Mouse (Mus musculus): Measurements from ENCODE around the gene Tbx10.
A peak's percentile ranks its signal among the peaks of the same experiment; 100 is the strongest.

Gene Tbx10

DNA sequence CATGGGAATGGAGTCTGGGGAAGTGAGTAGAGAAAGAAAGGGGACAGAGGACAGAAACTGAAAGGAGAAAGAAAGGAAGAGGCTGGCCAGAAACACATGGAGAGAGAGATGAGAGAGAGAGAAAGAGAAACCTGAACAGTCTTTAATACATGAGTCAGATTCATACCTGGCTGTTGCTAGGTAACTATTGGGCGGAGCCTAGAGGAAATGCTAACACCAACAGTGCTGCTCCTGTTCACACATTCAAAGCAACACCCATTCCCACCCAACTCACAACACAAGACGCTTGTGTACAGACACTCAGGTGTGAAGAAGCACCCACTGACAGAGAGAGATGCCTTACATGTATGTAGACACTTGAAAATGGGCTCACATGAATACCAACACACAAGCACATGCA is 16.7 kb upstream of the Tbx10 start:
- DNase-seq (ENCODE audit: low read depth, low spot score) = no peak

GRCm38 (mm10) chr19:3980309-3980708 is 12.2 kb upstream of the Tbx10 start:
- peak; percentile 48 for DNase-seq (ENCODE audit: low read depth, low spot score)

DNA sequence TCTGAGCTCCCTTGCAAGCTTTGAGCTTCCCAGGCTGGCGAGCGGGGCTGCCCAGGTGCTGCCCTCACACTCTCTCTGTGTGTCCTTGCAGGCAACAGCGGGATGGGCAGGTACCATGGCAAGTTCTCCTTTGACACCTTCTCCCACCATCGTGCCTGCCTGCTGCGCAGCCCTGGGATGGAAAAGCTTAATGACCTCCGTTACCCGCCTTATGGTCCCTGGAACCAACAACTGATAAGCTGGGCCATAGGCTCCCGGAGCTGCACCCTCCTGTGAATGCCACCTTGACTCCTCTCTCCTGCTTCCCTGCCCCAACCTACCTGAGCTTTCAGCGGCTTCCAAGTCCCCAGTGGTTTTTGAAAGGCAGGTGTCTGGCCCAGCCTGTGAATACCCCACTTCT is 11.6 kb upstream of the Tbx10 start:
- DNase-seq (ENCODE audit: low read depth, low spot score) = no peak

DNA sequence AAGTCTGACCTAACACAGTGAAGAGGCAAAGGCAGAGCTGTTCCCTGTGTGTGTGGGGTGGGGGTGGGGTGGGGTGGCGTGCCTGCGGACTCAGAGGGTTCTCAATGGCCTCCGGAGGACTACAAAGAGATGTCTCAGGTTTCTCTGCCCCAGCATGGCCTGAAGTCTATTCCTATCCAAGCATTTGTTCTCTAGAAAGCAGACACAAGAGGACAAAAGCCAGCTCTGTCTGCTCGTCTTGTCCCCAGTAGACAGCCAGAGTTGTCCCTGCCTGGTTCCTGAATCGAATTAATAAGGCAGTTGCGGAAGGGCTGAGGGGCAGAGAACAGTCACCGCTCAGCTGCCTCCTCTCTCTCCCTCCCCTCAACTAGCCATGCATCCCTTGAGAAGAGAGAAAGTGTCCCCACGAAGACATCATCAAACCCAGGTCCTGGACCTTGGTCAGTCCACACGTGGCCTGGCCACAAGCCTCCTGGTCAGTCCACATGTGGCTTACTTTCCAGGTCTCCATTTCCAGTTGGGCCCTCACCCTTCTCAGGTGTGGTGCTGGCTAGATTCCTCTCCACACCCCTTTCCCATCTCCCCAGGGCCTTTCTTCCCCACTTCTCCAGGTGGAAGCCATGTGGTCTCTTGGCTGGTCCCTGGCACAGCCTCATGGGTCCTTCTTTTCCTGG is 8.9 kb upstream of the Tbx10 start:
- DNase-seq (ENCODE audit: low read depth, low spot score) = no peak

GRCm38 (mm10) chr19:3985261-3985681 is 7.3 kb upstream of the Tbx10 start:
- DNase-seq (ENCODE audit: low read depth, low spot score) = no peak

DNA sequence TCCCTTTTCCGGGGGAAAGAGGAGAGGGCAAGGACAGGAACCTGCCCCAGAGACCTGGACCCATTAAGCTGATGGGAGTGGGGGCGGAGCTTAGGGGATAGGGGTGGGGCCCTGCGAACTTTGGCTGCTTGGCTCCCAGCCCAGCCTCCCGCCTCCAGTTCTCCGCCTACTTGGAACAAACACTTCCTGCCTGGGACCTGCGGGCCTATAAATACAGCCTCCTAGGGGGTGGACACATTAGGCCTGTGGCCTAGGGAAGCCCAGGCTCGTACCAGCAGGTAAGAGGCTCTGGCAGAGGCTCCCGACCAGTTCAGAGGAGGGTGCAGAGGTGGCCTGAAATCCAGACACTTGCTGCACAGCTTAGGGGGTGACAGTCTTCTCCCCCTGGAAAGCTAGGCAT is 6.2 kb upstream of the Tbx10 start, which contains the start of gene Acy3:
Acy3 (plus strand) TSS at position 237 of the 400 bp plus-strand sequence.
- DNase-seq (ENCODE audit: low read depth, low spot score) = no peak

DNA sequence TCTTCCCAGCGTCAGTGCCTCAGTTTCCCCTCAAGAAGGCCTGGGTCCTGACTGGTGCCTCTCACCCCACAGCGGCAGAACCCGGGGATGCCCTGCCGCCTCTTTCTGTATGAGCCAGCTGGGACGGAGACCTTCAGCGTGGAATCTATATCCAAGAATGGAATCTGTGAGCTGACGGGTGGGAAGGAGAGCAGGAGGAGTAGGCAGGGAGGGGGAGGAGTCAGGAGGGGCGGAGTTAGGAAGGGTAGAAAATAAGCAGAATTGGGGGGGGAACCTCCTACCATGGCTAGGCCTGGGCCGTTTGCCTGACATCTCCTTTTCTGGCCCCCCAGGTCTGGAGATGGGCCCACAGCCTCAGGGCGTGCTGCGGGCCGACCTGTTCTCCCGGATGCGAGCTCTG is 4.5 kb upstream of the Tbx10 start:
- no peak for DNase-seq (ENCODE audit: low read depth, low spot score)

DNA sequence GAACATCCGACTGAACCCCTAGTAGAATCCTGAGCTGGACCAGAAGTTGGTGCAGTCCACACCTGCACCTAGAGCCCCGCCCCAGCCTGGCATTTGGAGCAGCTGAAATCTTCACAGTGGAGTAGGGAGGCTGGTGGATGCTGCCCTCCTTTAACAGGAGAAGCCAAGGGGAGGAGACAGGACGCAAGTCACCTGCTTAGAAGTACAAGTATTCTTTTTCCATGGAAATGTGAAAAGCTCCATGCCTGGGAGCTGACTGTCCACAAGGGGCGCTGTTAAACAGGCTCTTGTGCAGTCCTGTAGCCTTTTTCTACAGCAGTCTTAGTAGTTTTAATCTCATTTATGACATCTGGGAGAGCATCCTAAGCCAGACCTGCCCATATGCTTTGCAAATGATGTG is 3.8 kb upstream of the Tbx10 start:
- DNase-seq (ENCODE audit: low read depth, low spot score) = no peak

GRCm38 (mm10) chr19:3990804-3991203 is 1.7 kb upstream of the Tbx10 start:
- no peak for DNase-seq (ENCODE audit: low read depth, low spot score)

GRCm38 (mm10) chr19:3991562-3991961 is 990 bp upstream of the Tbx10 start:
- DNase-seq (ENCODE audit: low read depth, low spot score) = no peak

GRCm38 (mm10) chr19:3991966-3992365 is 586 bp upstream of the Tbx10 start:
- no peak for DNase-seq (ENCODE audit: low read depth, low spot score)

DNA sequence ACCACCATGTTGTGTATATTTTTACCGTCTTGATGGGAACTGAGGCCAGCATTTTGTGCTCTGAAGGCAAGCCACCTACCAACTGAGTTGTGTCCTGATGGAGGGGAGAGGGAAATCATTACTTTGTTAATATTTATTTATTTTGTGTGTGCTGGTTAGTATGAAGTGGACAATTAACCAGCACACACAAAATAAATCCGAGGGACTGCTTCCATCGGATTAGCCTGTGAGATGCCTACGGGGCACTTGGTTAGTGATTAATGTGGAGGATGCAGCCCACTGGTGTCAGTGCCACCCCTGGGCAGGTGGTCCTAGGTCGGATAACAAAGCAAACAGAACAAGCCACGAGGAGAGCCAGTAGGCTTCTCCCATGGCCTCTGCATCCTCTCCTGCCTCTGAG is 2.4 kb downstream of the Tbx10 start:
- no peak for DNase-seq (ENCODE audit: low read depth, low spot score)

- DNase-seq (ENCODE audit: low read depth, low spot score) = no peak
Measured at GRCm38 (mm10) chr19:3995505-3995904, 3.0 kb downstream of the Tbx10 start.

GRCm38 (mm10) chr19:3996106-3996505 is 3.6 kb downstream of the Tbx10 start:
- no peak for DNase-seq (ENCODE audit: low read depth, low spot score)

DNA sequence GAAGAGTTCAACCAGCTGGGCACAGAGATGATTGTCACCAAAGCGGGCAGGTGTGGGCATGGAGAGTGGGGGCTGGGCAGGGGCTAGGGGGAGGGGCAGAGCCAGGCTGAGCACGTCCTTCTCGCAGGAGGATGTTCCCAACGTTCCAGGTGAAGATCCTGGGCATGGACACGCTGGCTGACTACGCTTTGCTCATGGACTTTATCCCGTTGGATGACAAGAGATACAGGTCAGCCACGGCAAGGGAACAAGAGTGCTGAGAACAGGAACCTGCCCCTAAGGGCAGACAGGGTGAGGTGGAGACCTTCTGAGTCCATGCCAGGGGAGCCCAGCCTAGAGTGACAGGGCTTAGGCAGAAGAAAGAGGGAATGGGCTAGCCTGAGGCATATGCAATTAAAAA is 4.2 kb downstream of the Tbx10 start:
- no peak for DNase-seq (ENCODE audit: low read depth, low spot score)

GRCm38 (mm10) chr19:3997231-3997630 is 4.7 kb downstream of the Tbx10 start:
- no peak for DNase-seq (ENCODE audit: low read depth, low spot score)

DNA sequence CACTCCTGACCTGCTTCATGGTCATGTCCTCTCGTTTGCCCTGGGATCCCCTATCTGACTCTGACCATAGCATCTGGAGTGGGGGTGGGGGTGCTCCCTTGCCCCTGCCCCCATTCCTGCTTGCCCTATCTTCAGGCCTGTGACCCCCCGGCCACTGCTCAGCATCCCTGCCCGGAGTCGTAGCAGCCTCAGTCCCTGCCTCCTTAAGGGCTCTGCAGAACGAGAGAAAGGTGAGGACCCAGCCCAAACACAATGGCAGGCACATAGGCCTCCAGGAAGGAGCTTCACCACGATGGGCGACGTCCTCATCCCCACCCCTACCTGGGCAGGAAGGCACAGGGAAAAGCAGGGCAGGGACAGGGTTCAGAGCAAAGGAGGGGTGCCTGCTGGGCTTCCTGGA is 5.8 kb downstream of the Tbx10 start:
- DNase-seq (ENCODE audit: low read depth, low spot score) = no peak

DNA sequence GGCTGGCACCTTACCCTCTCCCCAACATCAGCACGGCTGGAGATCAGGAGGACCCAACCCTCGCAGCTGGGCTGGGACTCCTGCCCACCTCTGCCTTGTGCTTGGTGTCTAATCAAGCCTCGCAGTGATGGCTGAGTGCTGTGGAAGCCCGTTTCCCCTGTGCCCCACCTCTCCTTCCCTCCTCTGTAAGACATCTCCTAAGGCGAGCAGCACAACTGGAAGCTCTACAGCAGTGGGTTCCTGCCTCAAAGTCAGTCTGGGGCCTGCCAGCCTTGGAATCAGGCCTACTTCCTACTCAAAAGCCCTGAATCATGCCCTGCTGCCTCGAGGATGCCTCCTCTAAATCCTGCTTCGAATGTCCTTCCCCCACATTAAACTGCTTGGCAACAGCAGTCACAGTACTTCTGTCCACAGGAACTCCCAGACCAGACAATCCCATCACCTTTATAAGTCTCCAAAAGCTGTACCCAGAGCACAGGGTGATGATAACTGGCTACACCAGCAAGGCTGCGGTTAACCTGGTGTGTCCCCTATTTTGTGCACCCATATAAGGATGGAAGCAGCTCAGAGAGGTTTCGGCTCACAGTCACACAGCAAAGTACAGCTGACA is 6.7 kb downstream of the Tbx10 start:
- DNase-seq (ENCODE audit: low read depth, low spot score) = no peak

DNA sequence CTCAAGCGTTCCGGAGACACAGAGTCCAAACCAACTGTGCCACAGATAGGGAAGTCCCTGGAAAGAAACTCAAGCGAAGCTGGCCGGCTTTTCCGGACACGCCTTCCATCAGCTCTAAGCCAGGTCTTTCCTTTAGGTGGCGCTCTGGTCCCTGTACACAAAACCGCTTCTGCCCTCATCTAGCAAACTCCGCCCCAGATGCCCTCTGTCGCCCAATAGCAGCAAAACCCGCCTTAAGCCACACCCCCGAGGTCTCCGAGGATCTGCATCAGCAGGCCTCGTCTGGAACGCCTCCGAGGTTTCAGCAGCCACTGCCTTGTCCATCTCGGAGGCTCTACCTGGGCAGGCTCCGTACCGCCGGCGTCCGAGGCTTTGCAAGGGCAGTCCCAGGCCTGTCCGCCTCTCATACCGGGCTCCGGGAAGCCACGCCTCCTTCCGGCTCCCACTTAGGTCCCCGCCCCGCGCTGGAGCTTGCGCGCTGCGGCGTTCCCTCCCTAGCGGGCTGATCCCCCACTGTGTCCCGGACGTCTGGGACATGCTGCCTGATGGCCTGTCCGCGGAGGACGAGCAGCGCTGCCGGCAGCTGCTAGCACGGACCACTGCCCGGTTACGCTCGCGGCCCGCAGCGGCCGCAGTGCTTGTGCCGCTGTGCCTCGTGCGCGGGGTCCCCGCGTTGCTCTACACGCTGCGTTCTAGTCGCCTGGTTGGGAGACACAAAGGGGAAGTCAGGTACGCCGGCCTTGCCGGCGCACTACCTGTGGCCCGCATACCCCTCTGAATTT is 7.8 kb downstream of the Tbx10 start, which contains the start of the genes Nudt8 and Gm49405:
Nudt8 (plus strand) TSS at position 462 of the 782 bp plus-strand sequence.
Gm49405 (plus strand) TSS at position 508 of the 782 bp plus-strand sequence.
- peak; percentile 90 for DNase-seq (ENCODE audit: low read depth, low spot score)

- no peak for DNase-seq (ENCODE audit: low read depth, low spot score)
Measured at GRCm38 (mm10) chr19:4000949-4001525, 8.5 kb downstream of the Tbx10 start.

- DNase-seq (ENCODE audit: low read depth, low spot score) = no peak
Measured at GRCm38 (mm10) chr19:4001752-4002151, 9.2 kb downstream of the Tbx10 start.

- DNase-seq (ENCODE audit: low read depth, low spot score) = no peak
Measured at GRCm38 (mm10) chr19:4003112-4003511, 10.6 kb downstream of the Tbx10 start, which contains the start of gene Doc2g. Gene Doc2g (plus strand): TSS chr19:4003313.
